Mouse (Mus musculus): ENCODE data around the gene Cdc42bpb. TPM values are rescaled to one million over a fixed set of nuclear protein-coding genes. Genes with fewer than 3 reads are reported as not detected.

Cdc42bpb gene
- polyA plus RNA-seq, 1 experiment from 2014 or later, result 37.2 TPM

GRCm38 (mm10) chr12:111323423-111323822 is 54.1 kb downstream of the Cdc42bpb start:
- WGBS, result 81% methylated on average over 4 of the region's 4 CpGs
- no peaks in the 10 kb centered on the region for H3K27me3 ChIP-seq (ENCODE audit: control insufficient read depth, insufficient read depth, low read length)
- DNase-seq (ENCODE audit: low spot score) (no peak), ATAC-seq (ENCODE audit: insufficient read depth, low FRiP score, low TSS enrichment) (no peak)
- no peak overlapping the region for H3K4me3 ChIP-seq (ENCODE audit: low read depth, low read length)
- H3K27ac ChIP-seq (ENCODE audit: low read depth, low read length), result no peak overlapping the region
- no peak overlapping the region for H3K4me2 ChIP-seq (ENCODE audit: low read depth)
- H3K4me1 ChIP-seq (ENCODE audit: control insufficient read depth, insufficient read depth, low read length), result no peaks in the 10 kb centered on the region
- no peaks in the 10 kb centered on the region for H3K9me3 ChIP-seq (ENCODE audit: control insufficient read depth, low read length)
- peaks cover 40% of the 10 kb centered on the region for H3K36me3 ChIP-seq (ENCODE audit: control insufficient read depth, insufficient read depth, low read length)
- H3K9ac ChIP-seq (ENCODE audit: low read length), result no peak overlapping the region

GRCm38 (mm10) chr12:111321832-111322231 is 55.7 kb downstream of the Cdc42bpb start:
- Histone ChIP-seq H3K4me3 (ENCODE audit: low read depth, low read length) (no peak overlapping the region), H3K9ac (ENCODE audit: low read length) (no peak overlapping the region), H3K27me3 (ENCODE audit: control insufficient read depth, insufficient read depth, low read length) (no peaks in the 10 kb centered on the region), H3K27ac (ENCODE audit: low read depth, low read length) (no peak overlapping the region), H3K9me3 (ENCODE audit: control insufficient read depth, low read length) (no peaks in the 10 kb centered on the region), H3K36me3 (ENCODE audit: control insufficient read depth, insufficient read depth, low read length) (peaks cover 45% of the 10 kb centered on the region), H3K4me2 (ENCODE audit: low read depth) (no peak overlapping the region), H3K4me1 (ENCODE audit: control insufficient read depth, insufficient read depth, low read length) (no peaks in the 10 kb centered on the region)
- no peak for DNase-seq (ENCODE audit: low spot score)
- WGBS, result 97% methylated on average over 13 of the region's 13 CpGs
- no peak for ATAC-seq (ENCODE audit: insufficient read depth, low FRiP score, low TSS enrichment)

DNA sequence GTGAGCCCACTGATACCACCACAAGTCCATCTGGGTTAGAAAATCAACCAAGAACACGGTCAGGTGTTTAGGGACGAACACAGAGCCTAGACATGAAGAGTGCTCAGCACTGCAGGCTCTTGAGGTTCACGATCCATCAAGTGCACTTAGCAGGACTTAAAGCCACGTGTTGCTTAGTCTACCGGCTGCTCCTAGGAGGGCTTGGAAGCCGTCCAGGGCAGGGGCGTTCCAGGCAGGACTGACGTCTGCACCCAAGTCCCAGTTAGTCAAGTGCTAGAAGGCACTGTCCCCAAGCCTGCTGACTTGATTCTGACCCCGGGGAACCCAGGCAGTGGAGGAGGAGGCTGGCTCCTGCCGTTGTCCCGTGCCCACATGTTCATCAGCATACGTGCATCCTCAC is 57.0 kb downstream of the Cdc42bpb start:
- ATAC-seq (ENCODE audit: insufficient read depth, low FRiP score, low TSS enrichment), result no peak
- 97% methylated on average over 12 of the region's 12 CpGs for WGBS
- no peaks in the 10 kb centered on the region for H3K4me1 ChIP-seq (ENCODE audit: control insufficient read depth, insufficient read depth, low read length)
- no peaks in the 10 kb centered on the region for H3K9me3 ChIP-seq (ENCODE audit: control insufficient read depth, low read length)
- no peaks in the 10 kb centered on the region for H3K27me3 ChIP-seq (ENCODE audit: control insufficient read depth, insufficient read depth, low read length)
- H3K27ac ChIP-seq (ENCODE audit: low read depth, low read length), result no peak overlapping the region
- H3K4me3 ChIP-seq (ENCODE audit: low read depth, low read length), result no peak overlapping the region
- no peak overlapping the region for H3K9ac ChIP-seq (ENCODE audit: low read length)
- peaks cover 48% of the 10 kb centered on the region for H3K36me3 ChIP-seq (ENCODE audit: control insufficient read depth, insufficient read depth, low read length)
- DNase-seq (ENCODE audit: low spot score), result no peak
- no peak overlapping the region for H3K4me2 ChIP-seq (ENCODE audit: low read depth)

- DNase-seq (ENCODE audit: low spot score), result no peak
- Histone ChIP-seq H3K9ac (ENCODE audit: low read length) (no peak overlapping the region), H3K27me3 (ENCODE audit: control insufficient read depth, insufficient read depth, low read length) (no peaks in the 10 kb centered on the region), H3K9me3 (ENCODE audit: control insufficient read depth, low read length) (no peaks in the 10 kb centered on the region), H3K4me3 (ENCODE audit: low read depth, low read length) (no peak overlapping the region), H3K27ac (ENCODE audit: low read depth, low read length) (no peak overlapping the region), H3K36me3 (ENCODE audit: control insufficient read depth, insufficient read depth, low read length) (peaks cover 46% of the 10 kb centered on the region), H3K4me1 (ENCODE audit: control insufficient read depth, insufficient read depth, low read length) (no peaks in the 10 kb centered on the region), H3K4me2 (ENCODE audit: low read depth) (no peak overlapping the region)
- ATAC-seq (ENCODE audit: insufficient read depth, low FRiP score, low TSS enrichment), result no peak
- WGBS, result 98% methylated on average over 9 of the region's 9 CpGs
Measured at GRCm38 (mm10) chr12:111317694-111318093, 59.8 kb downstream of the Cdc42bpb start.

DNA sequence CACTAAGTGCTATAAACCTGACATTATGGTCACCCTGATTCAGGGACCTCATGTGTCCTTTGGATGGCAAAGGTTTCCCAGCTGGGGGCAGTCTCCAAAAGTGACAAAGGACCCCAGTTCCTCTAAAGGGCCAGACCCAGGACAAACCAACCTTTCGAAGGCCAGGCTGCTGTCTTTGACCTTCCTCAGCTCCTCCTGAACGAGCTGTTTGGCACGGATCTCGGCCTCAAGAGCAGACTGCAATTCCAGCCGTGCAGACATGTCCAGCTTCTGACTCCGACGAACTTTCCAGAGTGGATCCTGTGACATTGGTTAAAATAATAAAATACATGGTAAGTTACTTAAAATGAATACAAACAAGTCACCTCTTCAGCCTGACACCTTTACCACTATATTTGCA is 63.2 kb downstream of the Cdc42bpb start:
- Histone ChIP-seq H3K4me1 (ENCODE audit: control insufficient read depth, insufficient read depth, low read length) (no peaks in the 10 kb centered on the region), H3K4me2 (ENCODE audit: low read depth) (no peak overlapping the region), H3K9me3 (ENCODE audit: control insufficient read depth, low read length) (no peaks in the 10 kb centered on the region), H3K9ac (ENCODE audit: low read length) (no peak overlapping the region), H3K4me3 (ENCODE audit: low read depth, low read length) (no peak overlapping the region), H3K27ac (ENCODE audit: low read depth, low read length) (no peak overlapping the region), H3K36me3 (ENCODE audit: control insufficient read depth, insufficient read depth, low read length) (peaks cover 41% of the 10 kb centered on the region), H3K27me3 (ENCODE audit: control insufficient read depth, insufficient read depth, low read length) (no peaks in the 10 kb centered on the region)
- ATAC-seq (ENCODE audit: insufficient read depth, low FRiP score, low TSS enrichment) (no peak), DNase-seq (ENCODE audit: low spot score) (no peak)
- 95% methylated on average over 7 of the region's 7 CpGs for WGBS

- no peaks in the 10 kb centered on the region for H3K9me3 ChIP-seq (ENCODE audit: control insufficient read depth, low read length)
- DNase-seq (ENCODE audit: low spot score) (no peak), ATAC-seq (ENCODE audit: insufficient read depth, low FRiP score, low TSS enrichment) (no peak)
- H3K4me1 ChIP-seq (ENCODE audit: control insufficient read depth, insufficient read depth, low read length), result no peaks in the 10 kb centered on the region
- H3K4me3 ChIP-seq (ENCODE audit: low read depth, low read length), result no peak overlapping the region
- no peak overlapping the region for H3K4me2 ChIP-seq (ENCODE audit: low read depth)
- no peak overlapping the region for H3K27ac ChIP-seq (ENCODE audit: low read depth, low read length)
- peaks cover 35% of the 10 kb centered on the region for H3K36me3 ChIP-seq (ENCODE audit: control insufficient read depth, insufficient read depth, low read length)
- H3K9ac ChIP-seq (ENCODE audit: low read length), result no peak overlapping the region
- H3K27me3 ChIP-seq (ENCODE audit: control insufficient read depth, insufficient read depth, low read length), result no peaks in the 10 kb centered on the region
- WGBS, result 92% methylated on average over 10 of the region's 10 CpGs
Measured at GRCm38 (mm10) chr12:111311775-111312174, 65.7 kb downstream of the Cdc42bpb start.

DNA sequence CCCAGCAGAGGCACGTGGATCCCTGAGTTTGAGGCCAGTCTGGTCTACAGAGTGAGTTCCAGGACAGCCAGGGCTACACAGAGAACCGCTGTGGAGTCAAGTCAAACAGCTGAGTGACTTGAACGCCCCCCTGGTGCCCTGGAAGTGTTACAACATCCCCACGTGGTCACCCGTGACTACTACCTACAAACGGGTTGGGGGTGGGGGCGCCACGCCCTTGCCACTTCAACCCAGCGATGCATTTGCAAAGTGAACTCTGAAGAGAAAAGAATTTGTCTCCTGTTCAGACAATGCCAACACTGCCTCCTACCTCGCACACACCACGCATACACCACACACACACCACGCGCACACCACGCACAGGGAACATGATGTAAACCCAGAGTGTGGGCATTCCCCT is 67.6 kb downstream of the Cdc42bpb start:
- H3K4me1 ChIP-seq (ENCODE audit: control insufficient read depth, insufficient read depth, low read length), result no peaks in the 10 kb centered on the region
- WGBS, result 88% methylated on average over 14 of the region's 14 CpGs
- H3K4me2 ChIP-seq (ENCODE audit: low read depth), result no peak overlapping the region
- H3K27me3 ChIP-seq (ENCODE audit: control insufficient read depth, insufficient read depth, low read length), result no peaks in the 10 kb centered on the region
- no peaks in the 10 kb centered on the region for H3K9me3 ChIP-seq (ENCODE audit: control insufficient read depth, low read length)
- H3K4me3 ChIP-seq (ENCODE audit: low read depth, low read length), result no peak overlapping the region
- ATAC-seq (ENCODE audit: insufficient read depth, low FRiP score, low TSS enrichment), result no peak
- H3K36me3 ChIP-seq (ENCODE audit: control insufficient read depth, insufficient read depth, low read length), result peaks cover 30% of the 10 kb centered on the region
- H3K27ac ChIP-seq (ENCODE audit: low read depth, low read length), result no peak overlapping the region
- no peak overlapping the region for H3K9ac ChIP-seq (ENCODE audit: low read length)
- DNase-seq (ENCODE audit: low spot score), result no peak

GRCm38 (mm10) chr12:111309256-111309655 is 68.3 kb downstream of the Cdc42bpb start:
- no peak overlapping the region for H3K9ac ChIP-seq (ENCODE audit: low read length)
- ATAC-seq (ENCODE audit: insufficient read depth, low FRiP score, low TSS enrichment), result no peak
- no peak overlapping the region for H3K4me3 ChIP-seq (ENCODE audit: low read depth, low read length)
- H3K36me3 ChIP-seq (ENCODE audit: control insufficient read depth, insufficient read depth, low read length), result peaks cover 35% of the 10 kb centered on the region
- no peak overlapping the region for H3K27ac ChIP-seq (ENCODE audit: low read depth, low read length)
- no peaks in the 10 kb centered on the region for H3K9me3 ChIP-seq (ENCODE audit: control insufficient read depth, low read length)
- no peak for DNase-seq (ENCODE audit: low spot score)
- H3K4me1 ChIP-seq (ENCODE audit: control insufficient read depth, insufficient read depth, low read length), result no peaks in the 10 kb centered on the region
- H3K4me2 ChIP-seq (ENCODE audit: low read depth), result no peak overlapping the region
- WGBS, result 88% methylated on average over 12 of the region's 12 CpGs
- no peaks in the 10 kb centered on the region for H3K27me3 ChIP-seq (ENCODE audit: control insufficient read depth, insufficient read depth, low read length)

DNA sequence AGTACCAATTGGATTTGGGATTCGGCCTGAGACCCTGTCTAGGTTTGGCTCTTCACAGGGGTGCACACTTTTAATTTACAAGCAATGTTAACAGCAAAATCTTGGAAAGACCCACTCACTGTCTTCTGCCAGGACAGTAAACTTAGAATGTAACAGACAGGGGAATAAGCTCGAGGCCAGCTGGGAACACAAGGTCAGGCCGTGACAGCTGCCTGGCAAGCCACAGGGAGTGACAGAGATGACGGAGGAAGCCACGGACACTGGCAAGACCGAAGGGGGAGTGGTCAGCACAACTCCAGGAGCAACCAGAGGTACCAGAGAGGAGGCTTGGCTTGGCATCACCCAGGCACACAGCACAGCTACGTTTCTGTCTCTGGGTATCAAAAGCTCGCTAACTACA is 70.7 kb downstream of the Cdc42bpb start:
- H3K4me2 ChIP-seq (ENCODE audit: low read depth), result no peak overlapping the region
- DNase-seq (ENCODE audit: low spot score), result no peak
- H3K27me3 ChIP-seq (ENCODE audit: control insufficient read depth, insufficient read depth, low read length), result no peaks in the 10 kb centered on the region
- H3K4me3 ChIP-seq (ENCODE audit: low read depth, low read length), result no peak overlapping the region
- H3K9me3 ChIP-seq (ENCODE audit: control insufficient read depth, low read length), result no peaks in the 10 kb centered on the region
- H3K9ac ChIP-seq (ENCODE audit: low read length), result no peak overlapping the region
- H3K27ac ChIP-seq (ENCODE audit: low read depth, low read length), result no peak overlapping the region
- H3K36me3 ChIP-seq (ENCODE audit: control insufficient read depth, insufficient read depth, low read length), result peaks cover 34% of the 10 kb centered on the region
- WGBS, result 88% methylated on average over 8 of the region's 8 CpGs
- no peaks in the 10 kb centered on the region for H3K4me1 ChIP-seq (ENCODE audit: control insufficient read depth, insufficient read depth, low read length)
- no peak for ATAC-seq (ENCODE audit: insufficient read depth, low FRiP score, low TSS enrichment)

All from neural tube, embryonic 11.5 days (tissue).